Mouse (Mus musculus) limb, embryonic 10.5 days (tissue): ENCODE results near the gene Slc45a1. TPM values are rescaled to one million over a fixed set of nuclear protein-coding genes. Genes with fewer than 3 reads are reported as not detected.
A peak's percentile ranks its signal among the peaks of the same experiment; 100 is the strongest.

Source experiments
- DNase-seq: peaks from one replicate; pipeline ENCODE4 v3.0.0-alpha.2; 2017; ENCODE audit warnings: low spot score
- H3K27ac ChIP-seq: fragments of 300-500 bp; sonication (generic); 2 replicates; pipeline ENCODE4 v1.5.1; 2016; ENCODE audit warnings: mild to moderate bottlenecking
- H3K27me3 ChIP-seq: fragments of 300-500 bp; sonication (generic); 2 replicates; pipeline ENCODE4 v1.6.1; 2016; ENCODE audit warnings: low read depth, mild to moderate bottlenecking; ENCODE audit not compliant: poor library complexity, severe bottlenecking
- H3K36me3 ChIP-seq: fragments of 300-500 bp; sonication (generic); 2 replicates; pipeline ENCODE4 v1.6.1; 2016; ENCODE audit warnings: mild to moderate bottlenecking, moderate library complexity
- H3K4me1 ChIP-seq: fragments of 300-500 bp; sonication (generic); 2 replicates; pipeline ENCODE4 v1.6.1; 2016
- H3K4me3 ChIP-seq: fragments of 300-500 bp; sonication (generic); 2 replicates; pipeline ENCODE4 v1.5.1; 2016; ENCODE audit warnings: mild to moderate bottlenecking, moderate library complexity
- H3K9me3 ChIP-seq: fragments of 300-500 bp; sonication (generic); replicated peaks from 2 replicates; pipeline ENCODE4 v1.6.1; 2016; ENCODE audit warnings: mild to moderate bottlenecking
- WGBS: fragments of 180-500 bp; shearing (Covaris S2); methylation state at CpG from one replicate; pipeline ENCODE4 v1.1.7; 2016; 5-methylcytosine and 5-hydroxymethylcytosine counted together
- polyA plus RNA-seq: library from polyadenylated mRNA; unstranded; fragments of >200 nt; fragmentation: Nextera tagmentation; extraction: Ambion mirVana; gene quantifications from 2 replicates; pipeline ENCODE4 v1.2.1, GENCODE M21; 2016

Slc45a1 gene
- polyA plus RNA-seq, 1 experiment from 2014 or later = 0.71 TPM

- Histone ChIP-seq H3K27ac (no peak overlapping the region), H3K27me3 (peaks cover 36% of the 10 kb centered on the region), H3K4me1 (peaks cover 21% of the 10 kb centered on the region), H3K9me3 (no peaks in the 10 kb centered on the region), H3K36me3 (no peaks in the 10 kb centered on the region), H3K4me3 (no peak overlapping the region)
- DNase-seq = no peak
- WGBS = 86% methylated on average over 5 of the region's 5 CpGs
Measured at GRCm38 (mm10) chr4:150649327-150649726, 2.6 kb downstream of the Slc45a1 start.

GRCm38 (mm10) chr4:150644299-150644698, 7.7 kb downstream of the Slc45a1 start:
- H3K4me1 ChIP-seq = no peaks in the 10 kb centered on the region; the same call in 1 of the 2 replicates
- no peak overlapping the region for H3K27ac ChIP-seq
- no peaks in the 10 kb centered on the region for H3K9me3 ChIP-seq
- H3K27me3 ChIP-seq = no peaks in the 10 kb centered on the region
- no peak for DNase-seq
- no peaks in the 10 kb centered on the region for H3K36me3 ChIP-seq
- WGBS = 93% methylated on average over 9 of the region's 9 CpGs
- H3K4me3 ChIP-seq = no peak overlapping the region

- no peak overlapping the region for H3K27ac ChIP-seq
- WGBS = 83% methylated on average over 6 of the region's 6 CpGs
Measured at GRCm38 (mm10) chr4:150636635-150637034, 15.3 kb downstream of the Slc45a1 start.

GRCm38 (mm10) chr4:150635568-150635967, 16.4 kb downstream of the Slc45a1 start:
- DNase-seq = no peak
- WGBS = 87% methylated on average over 10 of the region's 10 CpGs
- Histone ChIP-seq H3K4me3 (no peak overlapping the region), H3K36me3 (no peaks in the 10 kb centered on the region), H3K4me1 (peaks cover 13% of the 10 kb centered on the region; the same call in 1 of the 2 replicates), H3K27me3 (no peaks in the 10 kb centered on the region), H3K27ac (no peak overlapping the region), H3K9me3 (no peaks in the 10 kb centered on the region)

More at GRCm38 (mm10) chr4:150636635-150637034, 15.3 kb downstream of the Slc45a1 start:
- Histone ChIP-seq H3K36me3 (no peaks in the 10 kb centered on the region), H3K4me1 (peaks cover 13% of the 10 kb centered on the region; the same call in 1 of the 2 replicates), H3K9me3 (no peaks in the 10 kb centered on the region), H3K27me3 (no peaks in the 10 kb centered on the region), H3K4me3 (no peak overlapping the region)
- DNase-seq = no peak

- Histone ChIP-seq H3K27ac (no peak overlapping the region), H3K36me3 (no peaks in the 10 kb centered on the region), H3K9me3 (no peaks in the 10 kb centered on the region), H3K27me3 (no peaks in the 10 kb centered on the region), H3K4me3 (no peak overlapping the region), H3K4me1 (0 out of 2 replicates have a peak, but pooled peaks cover 13% of the 10 kb centered on the region)
- WGBS = 89% methylated on average over 11 of the region's 11 CpGs
- no peak for DNase-seq
Measured at GRCm38 (mm10) chr4:150629266-150629665, 22.7 kb downstream of the Slc45a1 start.

- Histone ChIP-seq H3K27me3 (no peaks in the 10 kb centered on the region), H3K27ac (no peak overlapping the region), H3K4me3 (no peak overlapping the region), H3K36me3 (peaks cover 20% of the 10 kb centered on the region), H3K4me1 (0 out of 2 replicates have a peak, but pooled peaks cover 13% of the 10 kb centered on the region), H3K9me3 (no peaks in the 10 kb centered on the region)
- WGBS = 56% methylated on average over 6 of the region's 6 CpGs
- DNase-seq = peak; percentile 75
Measured at GRCm38 (mm10) chr4:150625951-150626732, 25.8 kb downstream of the Slc45a1 start.

GRCm38 (mm10) chr4:150625425-150625824, 26.5 kb downstream of the Slc45a1 start:
- H3K9me3 ChIP-seq = no peaks in the 10 kb centered on the region
- H3K27ac ChIP-seq = no peak overlapping the region
- DNase-seq = peak; percentile 70
- H3K4me1 ChIP-seq = 0 out of 2 replicates have a peak, but pooled peaks cover 13% of the 10 kb centered on the region
- peaks cover 27% of the 10 kb centered on the region for H3K36me3 ChIP-seq
- H3K27me3 ChIP-seq = no peaks in the 10 kb centered on the region
- WGBS = 44% methylated on average over 1 of the region's 1 CpGs
- no peak overlapping the region for H3K4me3 ChIP-seq

GRCm38 (mm10) chr4:150624933-150625332, 27.0 kb downstream of the Slc45a1 start:
- H3K4me3 ChIP-seq = no peak overlapping the region
- peaks cover 32% of the 10 kb centered on the region for H3K36me3 ChIP-seq
- no peaks in the 10 kb centered on the region for H3K27me3 ChIP-seq
- no peak for DNase-seq
- H3K9me3 ChIP-seq = no peaks in the 10 kb centered on the region
- 82% methylated on average over 4 of the region's 4 CpGs for WGBS
- H3K4me1 ChIP-seq = 0 out of 2 replicates have a peak, but pooled peaks cover 13% of the 10 kb centered on the region
- no peak overlapping the region for H3K27ac ChIP-seq

GRCm38 (mm10) chr4:150624214-150624823, 27.7 kb downstream of the Slc45a1 start:
- H3K9me3 ChIP-seq = no peaks in the 10 kb centered on the region
- no peak overlapping the region for H3K4me3 ChIP-seq
- H3K27ac ChIP-seq = no peak overlapping the region
- DNase-seq = no peak
- no peaks in the 10 kb centered on the region for H3K27me3 ChIP-seq
- peaks cover 36% of the 10 kb centered on the region for H3K36me3 ChIP-seq
- 69% methylated on average over 11 of the region's 11 CpGs for WGBS
- 0 out of 2 replicates have a peak, but pooled peaks cover 13% of the 10 kb centered on the region for H3K4me1 ChIP-seq

- peaks cover 53% of the 10 kb centered on the region for H3K36me3 ChIP-seq
- no peak overlapping the region for H3K27ac ChIP-seq
Measured at GRCm38 (mm10) chr4:150622641-150623040, 29.3 kb downstream of the Slc45a1 start.

GRCm38 (mm10) chr4:150619011-150619410, 33.0 kb downstream of the Slc45a1 start:
- Histone ChIP-seq H3K27me3 (no peaks in the 10 kb centered on the region), H3K9me3 (no peaks in the 10 kb centered on the region), H3K27ac (no peak overlapping the region), H3K36me3 (peaks cover 90% of the 10 kb centered on the region), H3K4me1 (no peaks in the 10 kb centered on the region), H3K4me3 (no peak overlapping the region)
- 85% methylated on average over 7 of the region's 7 CpGs for WGBS
- DNase-seq = no peak

More at GRCm38 (mm10) chr4:150622641-150623040, 29.3 kb downstream of the Slc45a1 start:
- H3K27me3 ChIP-seq = no peaks in the 10 kb centered on the region
- no peak overlapping the region for H3K4me3 ChIP-seq
- no peak for DNase-seq
- 0 out of 2 replicates have a peak, but pooled peaks cover 13% of the 10 kb centered on the region for H3K4me1 ChIP-seq
- 94% methylated on average over 13 of the region's 13 CpGs for whole genome bisulfite sequencing
- H3K9me3 ChIP-seq = no peaks in the 10 kb centered on the region

- no peaks in the 10 kb centered on the region for H3K4me1 ChIP-seq
- DNase-seq = no peak
- H3K9me3 ChIP-seq = no peaks in the 10 kb centered on the region
- 97% methylated on average over 20 of the region's 20 CpGs for WGBS
- H3K36me3 ChIP-seq = peaks cover 97% of the 10 kb centered on the region
- H3K27me3 ChIP-seq = no peaks in the 10 kb centered on the region
- H3K27ac ChIP-seq = no peak overlapping the region
- H3K4me3 ChIP-seq = no peak overlapping the region
Measured at GRCm38 (mm10) chr4:150616841-150617240, 35.1 kb downstream of the Slc45a1 start.

- Histone ChIP-seq H3K4me3 (no peak overlapping the region), H3K27me3 (no peaks in the 10 kb centered on the region), H3K36me3 (peaks cover 97% of the 10 kb centered on the region), H3K27ac (no peak overlapping the region), H3K9me3 (no peaks in the 10 kb centered on the region), H3K4me1 (no peaks in the 10 kb centered on the region)
- no peak for DNase-seq
- WGBS = 87% methylated on average over 13 of the region's 13 CpGs
Measured at GRCm38 (mm10) chr4:150616029-150616420, 35.9 kb downstream of the Slc45a1 start.
